Mouse (Mus musculus): ENCODE results near the gene Ppip5k1. TPM values are rescaled to one million over a fixed set of nuclear protein-coding genes. Genes with fewer than 3 reads are reported as not detected.
"Not testable (repeated sequence)": the region's sequence is repeated elsewhere in the genome, so short reads cannot be mapped to it uniquely, and the experiment has no call there.

Gene Ppip5k1
- 11.7 and 12.2 TPM in 2 replicates for polyA plus RNA-seq (2016; fragmentation: Nextera tagmentation; extraction: Ambion mirVana)

- peaks cover 25% of the 10 kb centered on the region for H3K4me1 ChIP-seq
- peak within 1 kb of the TSS; percentile 90 for H3K4me3 ChIP-seq
- H3K9me3 ChIP-seq: no peaks in the 10 kb centered on the region
- 0 out of 2 replicates have a peak, but pooled peaks cover under 1% of the 10 kb centered on the region for H3K36me3 ChIP-seq
- H3K27ac ChIP-seq: peak within 1 kb of the TSS; percentile 91
- H3K27me3 ChIP-seq (ENCODE audit: insufficient read depth, poor library complexity, severe bottlenecking): peaks cover 40% of the 10 kb centered on the region
- under 1% methylated on average over 56 of the region's 58 CpGs for WGBS
- peak; percentile 98 for DNase-seq (ENCODE audit: low spot score)
Measured at GRCm38 (mm10) chr2:121354820-121355592, at the start of gene Ppip5k1. Ppip5k1 (minus strand) TSS chr2:121355396.

- no peaks in the 10 kb centered on the region for H3K9me3 ChIP-seq
- H3K27ac ChIP-seq: no peak overlapping the region
- no peak overlapping the region for H3K4me3 ChIP-seq
- no peak for DNase-seq (ENCODE audit: low spot score)
- no peaks in the 10 kb centered on the region for H3K27me3 ChIP-seq (ENCODE audit: insufficient read depth, poor library complexity, severe bottlenecking)
- H3K4me1 ChIP-seq: no peaks in the 10 kb centered on the region
- H3K36me3 ChIP-seq: no peaks in the 10 kb centered on the region
Measured at GRCm38 (mm10) chr2:121403296-121403695, 48.1 kb upstream of the Ppip5k1 start.

- Histone ChIP-seq H3K4me1 (no peaks in the 10 kb centered on the region), H3K27me3 (ENCODE audit: insufficient read depth, poor library complexity, severe bottlenecking) (no peaks in the 10 kb centered on the region), H3K9me3 (no peaks in the 10 kb centered on the region), H3K4me3 (no peak overlapping the region), H3K36me3 (no peaks in the 10 kb centered on the region), H3K27ac (no peak overlapping the region)
- no peak for DNase-seq (ENCODE audit: low spot score)
- 15% methylated on average over 8 of the region's 8 CpGs for WGBS
Measured at GRCm38 (mm10) chr2:121396624-121397023, 41.4 kb upstream of the Ppip5k1 start.

GRCm38 (mm10) chr2:121386961-121387575, 31.9 kb upstream of the Ppip5k1 start, which contains the start of gene Strc:
Strc (minus strand) TSS chr2:121387168.
- not testable (repeated sequence) for H3K27me3 ChIP-seq (ENCODE audit: insufficient read depth, poor library complexity, severe bottlenecking); H3K36me3 ChIP-seq; H3K4me3 ChIP-seq; H3K27ac ChIP-seq; H3K9me3 ChIP-seq; H3K4me1 ChIP-seq; DNase-seq (ENCODE audit: low spot score)
- WGBS: 92% methylated on average over 17 of the region's 17 CpGs

GRCm38 (mm10) chr2:121374766-121375165, 19.6 kb upstream of the Ppip5k1 start:
- no peak overlapping the region for H3K27ac ChIP-seq
- H3K4me3 ChIP-seq: no peak overlapping the region
- no peaks in the 10 kb centered on the region for H3K36me3 ChIP-seq
- H3K9me3 ChIP-seq: no peaks in the 10 kb centered on the region
- no peak for DNase-seq (ENCODE audit: low spot score)
- 65% methylated on average over 2 of the region's 2 CpGs for WGBS
- peaks cover 6% of the 10 kb centered on the region; the same call in 1 of the 2 replicates for H3K27me3 ChIP-seq (ENCODE audit: insufficient read depth, poor library complexity, severe bottlenecking)
- peaks cover 5% of the 10 kb centered on the region for H3K4me1 ChIP-seq

- Histone ChIP-seq H3K9me3 (no peaks in the 10 kb centered on the region), H3K4me1 (no peaks in the 10 kb centered on the region; the same call in 1 of the 2 replicates), H3K4me3 (no peak overlapping the region), H3K27me3 (ENCODE audit: insufficient read depth, poor library complexity, severe bottlenecking) (peaks cover 6% of the 10 kb centered on the region; the same call in 1 of the 2 replicates), H3K27ac (no peak overlapping the region), H3K36me3 (no peaks in the 10 kb centered on the region)
- no peak for DNase-seq (ENCODE audit: low spot score)
- 59% methylated on average over 3 of the region's 3 CpGs for WGBS
Measured at GRCm38 (mm10) chr2:121372266-121372665, 17.1 kb upstream of the Ppip5k1 start.

GRCm38 (mm10) chr2:121370921-121371320, 15.7 kb upstream of the Ppip5k1 start:
- Histone ChIP-seq H3K9me3 (no peaks in the 10 kb centered on the region), H3K4me1 (no peaks in the 10 kb centered on the region; the same call in 1 of the 2 replicates), H3K4me3 (no peak overlapping the region), H3K27me3 (ENCODE audit: insufficient read depth, poor library complexity, severe bottlenecking) (no peaks in the 10 kb centered on the region), H3K36me3 (no peaks in the 10 kb centered on the region), H3K27ac (no peak overlapping the region)
- no peak for DNase-seq (ENCODE audit: low spot score)
- WGBS: 83% methylated on average over 5 of the region's 5 CpGs

- 76% methylated on average over 2 of the region's 2 CpGs for WGBS
- no peak overlapping the region for H3K4me3 ChIP-seq
- no peaks in the 10 kb centered on the region for H3K36me3 ChIP-seq
- DNase-seq (ENCODE audit: low spot score): no peak
- H3K9me3 ChIP-seq: no peaks in the 10 kb centered on the region
- no peak overlapping the region for H3K27ac ChIP-seq
- no peaks in the 10 kb centered on the region for H3K27me3 ChIP-seq (ENCODE audit: insufficient read depth, poor library complexity, severe bottlenecking)
- H3K4me1 ChIP-seq: no peaks in the 10 kb centered on the region; the same call in 1 of the 2 replicates
Measured at GRCm38 (mm10) chr2:121368831-121369230, 13.6 kb upstream of the Ppip5k1 start.

GRCm38 (mm10) chr2:121363656-121364055, 8.5 kb upstream of the Ppip5k1 start:
- Histone ChIP-seq H3K27me3 (ENCODE audit: insufficient read depth, poor library complexity, severe bottlenecking) (peaks cover 21% of the 10 kb centered on the region), H3K27ac (no peak overlapping the region), H3K4me1 (peaks cover 2% of the 10 kb centered on the region), H3K36me3 (no peaks in the 10 kb centered on the region), H3K9me3 (no peaks in the 10 kb centered on the region), H3K4me3 (no peak overlapping the region)
- no peak for DNase-seq (ENCODE audit: low spot score)
- WGBS: 82% methylated on average over 3 of the region's 3 CpGs

- Histone ChIP-seq H3K36me3 (no peaks in the 10 kb centered on the region), H3K27me3 (ENCODE audit: insufficient read depth, poor library complexity, severe bottlenecking) (peaks cover 43% of the 10 kb centered on the region), H3K27ac (no peak overlapping the region), H3K4me1 (peaks cover 13% of the 10 kb centered on the region), H3K4me3 (no peak overlapping the region), H3K9me3 (no peaks in the 10 kb centered on the region)
- no peak for DNase-seq (ENCODE audit: low spot score)
- 55% methylated on average over 4 of the region's 4 CpGs for WGBS
Measured at GRCm38 (mm10) chr2:121359461-121359860, 4.3 kb upstream of the Ppip5k1 start.

- peaks cover 43% of the 10 kb centered on the region for H3K27me3 ChIP-seq (ENCODE audit: insufficient read depth, poor library complexity, severe bottlenecking)
- peak overlapping the region; percentile 29 for H3K4me3 ChIP-seq
- H3K4me1 ChIP-seq: peaks cover 22% of the 10 kb centered on the region
- no peak overlapping the region for H3K27ac ChIP-seq
- no peaks in the 10 kb centered on the region for H3K9me3 ChIP-seq
- WGBS: 1% methylated on average over 16 of the region's 16 CpGs
- DNase-seq (ENCODE audit: low spot score): no peak
- no peaks in the 10 kb centered on the region for H3K36me3 ChIP-seq
Measured at GRCm38 (mm10) chr2:121358381-121358780, 3.2 kb upstream of the Ppip5k1 start.

- Histone ChIP-seq H3K4me3 (peak overlapping the region; percentile 29; the same call in 1 of the 2 replicates), H3K27me3 (ENCODE audit: insufficient read depth, poor library complexity, severe bottlenecking) (peaks cover 43% of the 10 kb centered on the region)
- no peak for DNase-seq (ENCODE audit: low spot score)
Measured at GRCm38 (mm10) chr2:121357961-121358360, 2.8 kb upstream of the Ppip5k1 start.

GRCm38 (mm10) chr2:121357494-121357893, 2.3 kb upstream of the Ppip5k1 start, which contains the start of gene Ckmt1:
Ckmt1 (plus strand) TSS chr2:121357714.
- Histone ChIP-seq H3K4me3 (peak within 1 kb of the TSS; percentile 29), H3K27ac (no peak within 1 kb of the TSS), H3K9me3 (no peaks in the 10 kb centered on the region), H3K36me3 (no peaks in the 10 kb centered on the region), H3K27me3 (ENCODE audit: insufficient read depth, poor library complexity, severe bottlenecking) (peaks cover 43% of the 10 kb centered on the region), H3K4me1 (peaks cover 25% of the 10 kb centered on the region)
- no peak for DNase-seq (ENCODE audit: low spot score)
- WGBS: 57% methylated on average over 5 of the region's 5 CpGs

More at GRCm38 (mm10) chr2:121357961-121358360, 2.8 kb upstream of the Ppip5k1 start:
- H3K4me1 ChIP-seq: peaks cover 25% of the 10 kb centered on the region
- no peaks in the 10 kb centered on the region for H3K9me3 ChIP-seq
- no peaks in the 10 kb centered on the region for H3K36me3 ChIP-seq
- no peak overlapping the region for H3K27ac ChIP-seq
- under 1% methylated on average over 4 of the region's 4 CpGs for WGBS

Measured in heart, embryonic 10.5 days (tissue).